8 mouse cellular contexts compared by ENCODE assay signal in the genomic region with DNA sequence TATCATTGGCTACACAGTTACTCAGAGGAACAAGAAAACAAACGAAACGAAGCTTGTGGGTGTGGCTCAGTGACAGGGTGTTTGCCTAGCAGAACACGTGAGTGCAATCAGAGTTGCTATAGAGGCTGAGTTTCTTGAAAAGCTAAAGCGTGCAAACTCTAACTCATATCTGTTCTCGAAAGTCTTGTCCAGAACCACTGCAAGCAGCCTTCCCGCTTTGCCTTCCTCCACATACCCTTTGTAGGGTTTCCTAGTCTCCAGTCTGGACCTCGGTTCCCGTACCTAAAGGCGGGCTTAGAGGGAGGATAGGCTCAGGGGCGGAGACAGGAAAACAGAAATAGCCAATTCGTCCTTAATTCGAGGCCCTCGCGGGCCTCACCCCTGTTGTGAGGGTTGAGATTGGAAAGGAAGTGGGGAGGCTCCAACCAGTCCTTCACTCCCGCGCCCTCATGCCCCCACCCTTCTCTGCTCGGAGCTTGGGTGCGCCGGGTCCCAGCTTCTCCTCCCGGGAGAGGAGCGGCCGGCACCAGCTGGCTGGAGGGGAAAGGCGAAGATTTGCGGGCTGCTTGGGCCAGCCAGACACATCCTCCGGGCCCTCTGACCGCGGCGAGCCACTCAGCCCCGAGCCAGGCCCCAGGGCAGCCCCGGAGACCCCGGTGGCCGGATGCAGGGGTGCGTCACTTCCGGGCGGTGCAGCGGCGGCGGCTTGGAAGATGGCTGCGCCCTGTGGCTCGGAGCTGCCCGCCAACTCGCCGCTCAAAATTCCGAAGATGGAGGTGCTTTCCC. TPM values are rescaled to one million over a fixed set of nuclear protein-coding genes. Genes with fewer than 3 reads are reported as not detected.
DNase-seq lines count a peak whose midpoint lies in the region; ATAC-seq lines count a peak whose summit lies in the region.

A gene (plus strand): TSS at position 709 of the 786 bp plus-strand sequence.

- ATAC-seq in common myeloid progenitor, adult 5-6 weeks (replicated peaks; ENCODE audit: low read depth, poor library complexity, severe bottlenecking): peak; percentile 82

- H3K9me3 ChIP-seq in megakaryocyte, embryonic 14.5 days: 0 out of 2 replicates have a peak, but pooled peaks cover 1% of the 10 kb centered on the region

- peaks cover 7% of the 10 kb centered on the region for H3K36me3 ChIP-seq in megakaryocyte, embryonic 14.5 days (replicated peaks; ENCODE audit: low read length)

- peaks cover 15% of the 10 kb centered on the region for H3K4me1 ChIP-seq in megakaryocyte, embryonic 14.5 days

- no peaks in the 10 kb centered on the region for H3K27me3 ChIP-seq in megakaryocyte, embryonic 14.5 days (replicated peaks)

- H3K4me3 ChIP-seq in megakaryocyte, embryonic 14.5 days (replicated peaks): peak within 1 kb of the TSS; percentile 96

- peak; percentile 86 for DNase-seq in ZHBTc4 (ENCODE audit: low read depth, low spot score)
- DNase-seq in gastrocnemius, adult 8-10 months (ENCODE audit: low spot score in 2 of 2): peak; percentile 80
- DNase-seq in hindlimb bud, embryonic 11.5 days (ENCODE audit: extremely low spot score, low read depth, low spot score): peak; percentile 57
- DNase-seq in left cerebral cortex, adult 8-10 months (ENCODE audit: low spot score in 2 of 2): peak; percentile 74 to 83
- peak; percentile 90 to 93 for DNase-seq in right cerebral cortex, postnatal 10 days (ENCODE audit: low spot score in 2 of 2)
- DNase-seq in urinary bladder, postnatal 25 days (ENCODE audit: low spot score): peak; percentile 89

RNA-seq across cellular contexts. Expression of the gene that starts here (rescaled TPM):
- total RNA-seq in common myeloid progenitor, adult 5-6 weeks (2017): 37.0 and 38.1 TPM in 2 replicates
- 1 to 10 TPM; 2.2 to 3.2 (median 2.3) TPM for total RNA-seq in gastrocnemius, adult 8-10 months (2022)
- total RNA-seq in left cerebral cortex, adult 8-10 months (2022): 10 to 100 TPM; 19.8 to 24.6 (median 22.9) TPM
- polyA plus RNA-seq in megakaryocyte, embryonic 14.5 days (2012; ENCODE audit: insufficient read depth, low replicate concordance): 1.5 and 3.5 TPM in 2 replicates

Comparison
In these comparisons a context has a peak if more than half of its experiments do, and no peak if none do; other contexts are left out.
1. Peak in every context shown above with its lines: DNase-seq, ATAC-seq and H3K4me3 ChIP-seq.